8 mouse cellular contexts compared by ENCODE assay signal in genomic region chr14:99099967-99100587, GRCm38 (mm10). TPM values are rescaled to one million over a fixed set of nuclear protein-coding genes. Genes with fewer than 3 reads are reported as not detected.
DNase-seq lines count a peak whose midpoint lies in the region; ATAC-seq lines count a peak whose summit lies in the region.

No protein-coding gene starts in this region.

- H3K9ac ChIP-seq in intestine, embryonic 15.5 days = peak overlapping the region; percentile 55
- H3K9ac ChIP-seq in midbrain, embryonic 13.5 days (replicated peaks) = peak overlapping the region; percentile 70

- H3K4me3 ChIP-seq in intestine, embryonic 15.5 days (replicated peaks) = peak overlapping the region; percentile 99
- H3K4me3 ChIP-seq in midbrain, embryonic 13.5 days (replicated peaks) = peak overlapping the region; percentile 93

- H3K9me3 ChIP-seq in intestine, embryonic 15.5 days = no peaks in the 10 kb centered on the region
- no peaks in the 10 kb centered on the region for H3K9me3 ChIP-seq in midbrain, embryonic 13.5 days

- 6% methylated on average over 20 of the region's 20 CpGs for WGBS in intestine, embryonic 15.5 days
- WGBS in midbrain, embryonic 13.5 days = 7% methylated on average over 20 of the region's 20 CpGs

- H3K4me1 ChIP-seq in intestine, embryonic 15.5 days (replicated peaks) = 0 out of 2 replicates have a peak, but pooled peaks cover 3% of the 10 kb centered on the region
- H3K4me1 ChIP-seq in midbrain, embryonic 13.5 days (replicated peaks) = peaks cover 18% of the 10 kb centered on the region

- H3K36me3 ChIP-seq in intestine, embryonic 15.5 days = 0 out of 2 replicates have a peak, but pooled peaks cover 4% of the 10 kb centered on the region
- H3K36me3 ChIP-seq in midbrain, embryonic 13.5 days = peaks cover 56% of the 10 kb centered on the region

- peak overlapping the region; percentile 55 for H3K4me2 ChIP-seq in intestine, embryonic 15.5 days (replicated peaks)
- H3K4me2 ChIP-seq in midbrain, embryonic 13.5 days (replicated peaks) = peak overlapping the region; percentile 56

- no peaks in the 10 kb centered on the region for H3K27me3 ChIP-seq in intestine, embryonic 15.5 days (replicated peaks)
- H3K27me3 ChIP-seq in midbrain, embryonic 13.5 days = no peaks in the 10 kb centered on the region

- peak; percentile 27 for ATAC-seq in intestine, embryonic 15.5 days
- no peak for ATAC-seq in midbrain, embryonic 13.5 days

- no peak overlapping the region for H3K27ac ChIP-seq in intestine, embryonic 15.5 days
- H3K27ac ChIP-seq in midbrain, embryonic 13.5 days = no peak overlapping the region

- peak; percentile 45 to 59 for DNase-seq in cerebellum, postnatal 10 days
- no peak for DNase-seq in cerebellum, adult 11 months
- peak; percentile 35 for DNase-seq in thymus, postnatal 0 days (ENCODE audit: low spot score)
- no peak for DNase-seq in thymus, adult 18-20 months
- no peak for DNase-seq in left cerebral cortex, adult 18-20 months (ENCODE audit: low spot score in 2 of 2)
- DNase-seq in layer of hippocampus, postnatal 36 days = no peak

RNA-seq across cellular contexts. Expression of gene Dis3, which starts 0.5 kb away (rescaled TPM):
- 23.9 TPM in 2 replicates for polyA plus RNA-seq in thymus, postnatal 0 days (2015; fragmentation: Nextera tagmentation; extraction: Ambion mirVana)
- 27.2 and 31.9 TPM in 2 replicates for polyA plus RNA-seq in intestine, embryonic 15.5 days (2015; fragmentation: Nextera tagmentation; extraction: Ambion mirVana)
- 25.9 and 27.7 TPM in 2 replicates for polyA plus RNA-seq in midbrain, embryonic 13.5 days (2015; fragmentation: Nextera tagmentation; extraction: Ambion mirVana)
- total RNA-seq in left cerebral cortex, adult 18-20 months (2021) = 10 to 100 TPM; 17.9 to 20.0 TPM
- total RNA-seq in layer of hippocampus, postnatal 36 days (2021) = 10 to 100 TPM; 18.6 to 20.4 TPM

RNA-seq across cellular contexts. Expression of gene Pibf1, which starts 0.9 kb away (rescaled TPM):
- 13.9 and 14.2 TPM in 2 replicates for polyA plus RNA-seq in thymus, postnatal 0 days (2015; fragmentation: Nextera tagmentation; extraction: Ambion mirVana)
- polyA plus RNA-seq in intestine, embryonic 15.5 days (2015; fragmentation: Nextera tagmentation; extraction: Ambion mirVana) = 15.6 and 17.0 TPM in 2 replicates
- polyA plus RNA-seq in midbrain, embryonic 13.5 days (2015; fragmentation: Nextera tagmentation; extraction: Ambion mirVana) = 19.7 and 21.2 TPM in 2 replicates
- total RNA-seq in left cerebral cortex, adult 18-20 months (2021) = 10 to 100 TPM; 11.6 to 12.4 TPM
- total RNA-seq in layer of hippocampus, postnatal 36 days (2021) = 10 to 100 TPM; 14.3 to 16.2 TPM

RNA-seq across cellular contexts. Expression of gene Bora, which starts 54.1 kb away (rescaled TPM):
- 45.5 and 65.5 TPM in 2 replicates for polyA plus RNA-seq in thymus, postnatal 0 days (2015; fragmentation: Nextera tagmentation; extraction: Ambion mirVana)
- 61.2 and 61.8 TPM in 2 replicates for polyA plus RNA-seq in intestine, embryonic 15.5 days (2015; fragmentation: Nextera tagmentation; extraction: Ambion mirVana)
- polyA plus RNA-seq in midbrain, embryonic 13.5 days (2015; fragmentation: Nextera tagmentation; extraction: Ambion mirVana) = 27.0 and 31.6 TPM in 2 replicates
- total RNA-seq in left cerebral cortex, adult 18-20 months (2021) = 1 to 10 TPM; 1.6 to 1.7 TPM
- 1 to 10 TPM; 2.6 to 2.7 TPM for total RNA-seq in layer of hippocampus, postnatal 36 days (2021)

RNA-seq across cellular contexts. Expression of gene Mzt1, which starts 54.1 kb away (rescaled TPM):
- 99.9 and 112 TPM in 2 replicates for polyA plus RNA-seq in thymus, postnatal 0 days (2015; fragmentation: Nextera tagmentation; extraction: Ambion mirVana)
- polyA plus RNA-seq in intestine, embryonic 15.5 days (2015; fragmentation: Nextera tagmentation; extraction: Ambion mirVana) = 60.8 and 70.6 TPM in 2 replicates
- 134 and 147 TPM in 2 replicates for polyA plus RNA-seq in midbrain, embryonic 13.5 days (2015; fragmentation: Nextera tagmentation; extraction: Ambion mirVana)
- 10 to 100 TPM; 73.2 to 73.7 TPM for total RNA-seq in left cerebral cortex, adult 18-20 months (2021)
- total RNA-seq in layer of hippocampus, postnatal 36 days (2021) = 10 to 100 TPM; 70.2 to 71.4 TPM

Comparison
In these comparisons a context has a peak if more than half of its experiments do, and no peak if none do; other contexts are left out.
1. DNase-seq: peak in cerebellum, postnatal 10 days (2 of 2) and thymus, postnatal 0 days (single experiment); none in cerebellum, adult 11 months (single experiment), thymus, adult 18-20 months (0 of 2), left cerebral cortex, adult 18-20 months (0 of 2) and layer of hippocampus, postnatal 36 days (0 of 2).